Mouse (Mus musculus): ENCODE data around the gene Otof.

DNA sequence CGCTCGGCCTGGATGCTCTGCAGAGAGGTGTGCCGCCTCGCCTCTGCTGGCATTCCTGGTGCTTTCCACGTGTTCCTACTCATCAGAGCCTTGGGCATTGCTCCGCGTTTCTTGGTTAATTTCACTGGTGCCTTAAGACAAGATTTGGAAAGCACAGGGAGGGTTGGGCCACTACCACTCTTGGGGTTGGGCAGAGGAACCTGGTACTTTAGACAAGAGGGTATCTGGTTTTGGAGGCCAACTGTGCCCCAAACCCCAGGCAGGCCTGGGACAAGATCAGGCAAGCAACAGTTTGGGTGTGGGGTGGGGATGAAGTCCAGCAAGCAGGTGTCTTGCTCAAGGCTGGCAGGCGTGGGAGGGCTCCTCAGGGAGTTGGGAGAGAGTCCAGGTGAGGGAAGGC lies 94.3 kb downstream of the Otof start:
- no peak for TF ChIP-seq CTCF (conservative IDR thresholded peaks at IDR 0.05; ENCODE audit: low read length)
- no peak for TF ChIP-seq POU5F1 (IDR thresholded peaks at IDR 0.05; ENCODE audit: borderline replicate concordance, low read length)
- no peak for TF ChIP-seq NANOG (IDR thresholded peaks at IDR 0.05; ENCODE audit: borderline replicate concordance, low read length)
